Mouse (Mus musculus): ENCODE results near the gene Rras2. TPM values are rescaled to one million over a fixed set of nuclear protein-coding genes. Genes with fewer than 3 reads are reported as not detected.

The Rras2 gene
- 8.1 and 8.7 TPM in 2 replicates for polyA plus RNA-seq (2015; fragmentation: Nextera tagmentation; extraction: Ambion mirVana)

DNA sequence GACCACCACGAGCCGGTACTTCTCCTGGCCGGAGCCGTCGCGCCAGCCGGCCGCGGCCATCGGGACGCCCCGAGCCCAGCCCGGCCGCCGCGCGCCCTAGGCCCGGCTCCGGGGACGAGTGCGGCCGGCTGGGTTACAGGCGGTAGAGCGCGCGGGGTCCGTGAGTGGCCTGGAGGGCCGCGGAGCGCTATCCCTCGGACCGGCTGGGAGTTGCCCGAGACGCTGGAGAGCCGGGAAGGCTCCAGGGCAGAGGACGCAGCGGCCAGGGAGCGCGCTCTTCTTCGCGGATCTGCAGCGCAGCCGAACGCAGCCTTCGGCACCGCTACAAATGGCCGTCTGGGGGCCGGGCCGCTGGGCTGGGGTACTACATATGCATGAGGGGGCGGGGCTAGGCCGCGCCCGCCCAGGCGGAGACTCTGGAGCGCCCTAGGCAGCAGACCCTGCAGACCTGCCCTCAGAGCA is at the start of gene Rras2:
Rras2 (minus strand) TSS at position 338 of the 462 bp plus-strand sequence.
- Histone ChIP-seq H3K4me1 (ENCODE audit: insufficient read depth) (no peaks in the 10 kb centered on the region), H3K9ac (replicated peaks) (peak within 1 kb of the TSS; percentile 79), H3K4me3 (ENCODE audit: low read depth, low read length) (peak within 1 kb of the TSS; percentile 78), H3K27ac (ENCODE audit: low read depth) (peak within 1 kb of the TSS; percentile 85), H3K4me2 (ENCODE audit: low read depth, low read length) (peak within 1 kb of the TSS; percentile 75), H3K27me3 (ENCODE audit: insufficient read depth, low read length) (0 out of 2 replicates have a peak, but pooled peaks cover 3% of the 10 kb centered on the region), H3K36me3 (replicated peaks; ENCODE audit: insufficient read depth, low read length) (no peaks in the 10 kb centered on the region), H3K9me3 (ENCODE audit: low read length) (no peaks in the 10 kb centered on the region)
- DNase-seq: peak; percentile 82
- TF ChIP-seq EP300 (IDR thresholded peaks at IDR 0.05; ENCODE audit: low read depth) (no peak), CTCF (IDR thresholded peaks at IDR 0.05; ENCODE audit: low read depth) (no peak)
- ATAC-seq: peak; percentile 89
- WGBS (ENCODE audit: insufficient replicate concordance): 0% methylated on average over 29 of the region's 55 CpGs

DNA sequence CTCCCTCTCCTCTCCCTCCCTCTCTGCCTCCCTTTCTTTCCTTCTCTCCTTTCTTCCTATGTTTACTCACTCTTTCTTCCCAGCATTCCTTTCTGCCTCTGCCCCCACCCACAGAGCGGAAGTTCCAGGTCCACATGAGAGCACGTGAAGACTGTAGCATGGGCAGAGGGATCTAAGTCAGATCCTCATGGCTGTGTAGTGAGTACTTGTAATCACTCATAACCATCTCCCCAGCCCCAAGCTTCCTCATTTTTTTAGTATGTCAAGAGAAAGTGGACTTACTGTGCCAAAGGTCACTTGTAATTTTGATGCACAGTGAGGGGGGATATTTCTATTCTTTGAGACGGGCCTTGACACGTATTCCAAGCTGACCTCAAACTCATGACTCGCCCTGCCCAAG is 45.4 kb upstream of the Rras2 start:
- ATAC-seq (no peak), DNase-seq (no peak)
- 65% methylated on average over 5 of the region's 5 CpGs for WGBS (ENCODE audit: insufficient replicate concordance)
- Histone ChIP-seq H3K4me2 (ENCODE audit: low read depth, low read length) (no peak overlapping the region), H3K27me3 (ENCODE audit: insufficient read depth, low read length) (no peaks in the 10 kb centered on the region), H3K9ac (replicated peaks) (no peak overlapping the region), H3K9me3 (ENCODE audit: low read length) (no peaks in the 10 kb centered on the region), H3K36me3 (replicated peaks; ENCODE audit: insufficient read depth, low read length) (no peaks in the 10 kb centered on the region), H3K27ac (ENCODE audit: low read depth) (no peak overlapping the region), H3K4me3 (ENCODE audit: low read depth, low read length) (no peak overlapping the region), H3K4me1 (ENCODE audit: insufficient read depth) (no peaks in the 10 kb centered on the region)
- TF ChIP-seq CTCF (IDR thresholded peaks at IDR 0.05; ENCODE audit: low read depth): no peak
- no peak for TF ChIP-seq EP300 (IDR thresholded peaks at IDR 0.05; ENCODE audit: low read depth)

DNA sequence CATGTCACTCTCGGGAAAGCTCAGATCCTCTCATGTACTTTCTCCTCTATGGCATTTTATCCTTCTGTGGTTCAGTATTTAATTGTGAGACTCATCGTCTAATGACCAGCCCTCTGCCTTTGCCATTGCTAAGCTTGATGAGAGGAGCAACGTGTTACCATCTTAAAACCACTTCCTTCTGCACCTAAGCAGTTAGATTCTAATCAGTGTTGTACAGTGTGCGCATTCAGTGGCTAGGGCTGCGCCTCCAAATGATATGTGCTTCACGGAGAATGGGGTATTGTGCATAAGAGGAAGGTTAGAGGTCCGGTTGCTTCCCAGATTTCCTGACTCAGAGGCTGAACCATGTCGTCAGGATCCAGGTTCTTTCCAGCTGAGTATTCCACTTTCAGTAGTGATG is 43.5 kb upstream of the Rras2 start:
- Histone ChIP-seq H3K36me3 (replicated peaks; ENCODE audit: insufficient read depth, low read length) (no peaks in the 10 kb centered on the region), H3K4me3 (ENCODE audit: low read depth, low read length) (no peak overlapping the region), H3K9me3 (ENCODE audit: low read length) (no peaks in the 10 kb centered on the region), H3K9ac (replicated peaks) (no peak overlapping the region), H3K4me2 (ENCODE audit: low read depth, low read length) (no peak overlapping the region), H3K27ac (ENCODE audit: low read depth) (no peak overlapping the region), H3K27me3 (ENCODE audit: insufficient read depth, low read length) (no peaks in the 10 kb centered on the region), H3K4me1 (ENCODE audit: insufficient read depth) (no peaks in the 10 kb centered on the region)
- ATAC-seq: no peak
- DNase-seq: no peak
- TF ChIP-seq CTCF (IDR thresholded peaks at IDR 0.05; ENCODE audit: low read depth) (no peak), EP300 (IDR thresholded peaks at IDR 0.05; ENCODE audit: low read depth) (no peak)
- WGBS (ENCODE audit: insufficient replicate concordance): 40% methylated on average over 8 of the region's 8 CpGs

DNA sequence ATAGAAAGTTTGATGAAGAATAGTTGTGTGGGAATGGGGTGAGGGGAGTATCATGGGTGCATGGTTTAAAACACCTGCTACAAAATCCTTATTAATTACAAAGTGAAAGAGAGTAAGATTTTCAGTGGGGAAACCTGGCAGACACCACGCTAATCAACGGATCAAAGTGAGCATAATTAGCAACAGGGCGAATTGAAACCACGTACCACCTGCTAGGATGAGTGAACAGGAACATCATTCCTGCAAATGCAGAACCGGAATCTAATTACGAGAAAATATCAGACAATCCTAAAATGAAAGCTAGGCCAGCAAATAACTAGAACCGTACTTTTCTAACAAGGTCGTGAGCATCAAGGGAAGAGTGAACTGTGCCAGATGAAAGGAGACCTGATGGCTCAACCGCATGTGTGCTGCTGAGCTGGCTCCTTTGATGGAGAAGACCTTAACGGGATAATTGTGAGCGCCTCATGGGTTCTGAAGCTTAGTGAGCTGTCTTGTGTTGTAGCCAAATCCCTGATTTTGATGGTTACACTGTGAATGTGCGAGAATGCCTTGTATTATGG is 40.2 kb upstream of the Rras2 start:
- no peaks in the 10 kb centered on the region for H3K36me3 ChIP-seq (replicated peaks; ENCODE audit: insufficient read depth, low read length)
- H3K4me1 ChIP-seq (ENCODE audit: insufficient read depth): no peaks in the 10 kb centered on the region
- no peak overlapping the region for H3K4me3 ChIP-seq (ENCODE audit: low read depth, low read length)
- no peak overlapping the region for H3K9ac ChIP-seq (replicated peaks)
- no peaks in the 10 kb centered on the region for H3K27me3 ChIP-seq (ENCODE audit: insufficient read depth, low read length)
- TF ChIP-seq CTCF (IDR thresholded peaks at IDR 0.05; ENCODE audit: low read depth) (no peak), EP300 (IDR thresholded peaks at IDR 0.05; ENCODE audit: low read depth) (no peak)
- no peak overlapping the region for H3K4me2 ChIP-seq (ENCODE audit: low read depth, low read length)
- 79% methylated on average over 12 of the region's 12 CpGs for WGBS (ENCODE audit: insufficient replicate concordance)
- no peak overlapping the region for H3K27ac ChIP-seq (ENCODE audit: low read depth)
- ATAC-seq (no peak), DNase-seq (no peak)
- no peaks in the 10 kb centered on the region for H3K9me3 ChIP-seq (ENCODE audit: low read length)

DNA sequence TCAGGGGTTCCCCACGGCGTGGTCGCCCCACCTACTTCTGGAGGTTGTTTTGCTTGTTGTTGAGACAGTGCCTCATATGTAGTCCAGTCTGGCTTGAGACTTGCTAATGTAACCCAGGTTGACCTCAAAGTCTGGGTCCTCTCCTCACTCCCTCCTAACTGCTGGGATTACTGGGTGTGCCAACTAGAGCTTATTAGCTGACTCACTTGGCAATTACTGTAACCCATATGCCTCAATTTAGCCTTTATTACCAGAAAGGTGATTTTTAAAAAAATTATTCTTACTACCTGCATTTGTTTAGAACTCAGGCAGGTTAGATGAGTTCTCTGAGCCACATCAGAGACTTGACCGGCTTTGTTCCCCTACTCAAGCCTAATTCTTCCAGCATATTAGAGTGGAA is 38.8 kb upstream of the Rras2 start:
- TF ChIP-seq CTCF (IDR thresholded peaks at IDR 0.05; ENCODE audit: low read depth): no peak
- TF ChIP-seq EP300 (IDR thresholded peaks at IDR 0.05; ENCODE audit: low read depth): no peak
- H3K4me3 ChIP-seq (ENCODE audit: low read depth, low read length): no peak overlapping the region
- H3K9ac ChIP-seq (replicated peaks): no peak overlapping the region
- no peak overlapping the region for H3K27ac ChIP-seq (ENCODE audit: low read depth)
- no peak for ATAC-seq
- H3K9me3 ChIP-seq (ENCODE audit: low read length): no peaks in the 10 kb centered on the region
- no peak for DNase-seq
- no peaks in the 10 kb centered on the region for H3K27me3 ChIP-seq (ENCODE audit: insufficient read depth, low read length)
- WGBS (ENCODE audit: insufficient replicate concordance): 88% methylated on average over 4 of the region's 4 CpGs
- H3K36me3 ChIP-seq (replicated peaks; ENCODE audit: insufficient read depth, low read length): no peaks in the 10 kb centered on the region
- no peak overlapping the region for H3K4me2 ChIP-seq (ENCODE audit: low read depth, low read length)
- no peaks in the 10 kb centered on the region for H3K4me1 ChIP-seq (ENCODE audit: insufficient read depth)

DNA sequence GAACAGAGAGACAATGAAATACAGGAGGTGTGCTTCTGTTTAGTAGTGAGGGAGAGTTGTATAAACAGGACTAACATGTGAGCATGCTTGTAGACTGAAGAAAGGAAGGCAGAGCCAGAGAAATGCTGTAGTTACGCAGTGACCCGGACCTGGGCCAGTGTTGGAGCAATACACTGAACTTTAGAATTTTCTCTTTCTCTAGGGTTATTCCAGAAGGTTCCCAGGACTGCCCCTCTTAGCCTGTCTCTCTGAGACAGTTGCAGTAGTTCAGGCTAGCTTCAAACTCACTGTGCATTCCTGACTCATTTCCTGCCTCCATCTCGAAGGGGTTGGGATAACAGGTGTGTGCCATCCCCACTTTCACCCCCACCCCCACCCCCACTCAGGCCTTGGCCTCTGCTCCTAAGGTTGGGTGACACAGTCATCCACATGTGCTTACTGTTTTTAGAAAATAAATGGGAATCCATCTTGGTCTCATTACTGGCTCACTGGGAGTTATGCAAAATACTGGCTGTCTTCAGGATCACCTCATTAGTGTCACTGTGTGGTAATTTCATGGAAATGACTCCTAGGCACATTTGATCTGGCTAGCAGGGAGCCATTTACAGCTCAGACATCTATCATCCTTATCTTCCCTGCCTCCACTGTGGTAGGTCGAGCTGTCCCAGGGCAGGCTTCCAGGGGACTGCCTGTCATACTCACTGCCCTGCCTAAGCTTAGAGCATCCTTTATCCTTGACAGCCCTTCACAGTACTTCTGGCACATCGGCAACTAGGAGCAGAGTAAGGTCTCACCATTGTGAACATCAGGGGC is 37.7 kb upstream of the Rras2 start:
- no peak overlapping the region for H3K4me3 ChIP-seq (ENCODE audit: low read depth, low read length)
- 49% methylated on average over 5 of the region's 5 CpGs for WGBS (ENCODE audit: insufficient replicate concordance)
- no peak overlapping the region for H3K9ac ChIP-seq (replicated peaks)
- H3K36me3 ChIP-seq (replicated peaks; ENCODE audit: insufficient read depth, low read length): no peaks in the 10 kb centered on the region
- no peak overlapping the region for H3K4me2 ChIP-seq (ENCODE audit: low read depth, low read length)
- no peak for TF ChIP-seq CTCF (IDR thresholded peaks at IDR 0.05; ENCODE audit: low read depth)
- TF ChIP-seq EP300 (IDR thresholded peaks at IDR 0.05; ENCODE audit: low read depth): no peak
- no peaks in the 10 kb centered on the region for H3K9me3 ChIP-seq (ENCODE audit: low read length)
- H3K4me1 ChIP-seq (ENCODE audit: insufficient read depth): no peaks in the 10 kb centered on the region
- no peaks in the 10 kb centered on the region for H3K27me3 ChIP-seq (ENCODE audit: insufficient read depth, low read length)
- no peak for ATAC-seq
- DNase-seq: no peak
- no peak overlapping the region for H3K27ac ChIP-seq (ENCODE audit: low read depth)

Data from liver, postnatal 0 days (tissue).